Mouse (Mus musculus) forebrain, embryonic 12.5 days (tissue): Measurements from ENCODE around the gene Barx2. TPM values are rescaled to one million over a fixed set of nuclear protein-coding genes. Genes with fewer than 3 reads are reported as not detected.

Experiments used
- ATAC-seq: fragments of 200-750 bp; cut with Nextera tagmentation; 2 replicates; pipeline ENCODE4 v1.8.0; 2017; ENCODE audit warnings: moderate TSS enrichment; ENCODE audit not compliant: low FRiP score
- H3K27ac ChIP-seq: fragments of 300-500 bp; sonication (generic); 2 replicates; pipeline ENCODE4 v1.5.1; 2016; ENCODE audit warnings: mild to moderate bottlenecking
- H3K27me3 ChIP-seq: fragments of 300-500 bp; sonication (generic); 2 replicates; pipeline ENCODE4 v1.6.1; 2016; ENCODE audit warnings: mild to moderate bottlenecking
- H3K36me3 ChIP-seq: fragments of 300-500 bp; sonication (generic); replicated peaks from 2 replicates; pipeline ENCODE4 v1.6.1; 2016; ENCODE audit warnings: mild to moderate bottlenecking
- H3K4me1 ChIP-seq: fragments of 300-500 bp; sonication (generic); 2 replicates; pipeline ENCODE4 v1.6.1; 2016
- H3K4me2 ChIP-seq: fragments of 300-500 bp; sonication (generic); 2 replicates; pipeline ENCODE4 v1.6.1; 2016; ENCODE audit warnings: mild to moderate bottlenecking, moderate library complexity
- H3K4me3 ChIP-seq: fragments of 300-500 bp; sonication (generic); replicated peaks from 2 replicates; pipeline ENCODE4 v1.5.1; 2016; ENCODE audit warnings: mild to moderate bottlenecking
- H3K9ac ChIP-seq: fragments of 300-500 bp; sonication (generic); 2 replicates; pipeline ENCODE4 v1.6.1; 2016; ENCODE audit warnings: mild to moderate bottlenecking
- H3K9me3 ChIP-seq: fragments of 300-500 bp; sonication (generic); 2 replicates; pipeline ENCODE4 v1.6.1; 2016
- WGBS: fragments of 180-500 bp; shearing (Covaris S2); methylation state at CpG from one replicate; pipeline ENCODE4 v1.1.7; 2016; 5-methylcytosine and 5-hydroxymethylcytosine counted together
- polyA plus RNA-seq: library from polyadenylated mRNA; unstranded; fragments of >200 nt; fragmentation: Nextera tagmentation; extraction: Ambion mirVana; gene quantifications from 2 replicates; pipeline ENCODE4 v1.2.1, GENCODE M21; 2016

Gene Barx2
- polyA plus RNA-seq, 1 experiment from 2014 or later: not detected

DNA sequence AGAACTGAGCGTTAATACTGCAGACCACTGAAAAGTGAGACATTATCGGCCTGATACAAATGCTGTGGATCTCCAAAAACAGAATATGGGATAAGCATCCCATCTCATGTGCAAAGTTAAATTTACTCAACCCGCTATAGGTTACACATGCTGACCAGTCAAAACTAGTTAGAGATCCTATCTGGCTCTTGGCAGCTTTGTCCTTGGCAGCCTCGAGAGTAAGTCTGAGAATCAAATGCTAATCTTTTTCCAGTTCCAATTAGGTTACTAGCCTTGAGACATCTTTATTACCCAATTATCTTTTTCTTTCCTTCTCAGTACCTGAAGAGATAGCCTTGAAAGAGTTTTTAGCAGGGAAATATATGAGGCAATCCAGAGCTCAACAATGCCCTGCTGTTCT lies 62.6 kb downstream of the Barx2 start:
- 95% methylated on average over 4 of the region's 4 CpGs for WGBS
- H3K36me3 ChIP-seq: no peaks in the 10 kb centered on the region
- H3K9ac ChIP-seq: no peak overlapping the region
- H3K9me3 ChIP-seq: no peaks in the 10 kb centered on the region
- H3K4me2 ChIP-seq: no peak overlapping the region
- ATAC-seq: no peak
- no peaks in the 10 kb centered on the region for H3K27me3 ChIP-seq
- no peak overlapping the region for H3K27ac ChIP-seq
- no peak overlapping the region for H3K4me3 ChIP-seq
- no peaks in the 10 kb centered on the region for H3K4me1 ChIP-seq

DNA sequence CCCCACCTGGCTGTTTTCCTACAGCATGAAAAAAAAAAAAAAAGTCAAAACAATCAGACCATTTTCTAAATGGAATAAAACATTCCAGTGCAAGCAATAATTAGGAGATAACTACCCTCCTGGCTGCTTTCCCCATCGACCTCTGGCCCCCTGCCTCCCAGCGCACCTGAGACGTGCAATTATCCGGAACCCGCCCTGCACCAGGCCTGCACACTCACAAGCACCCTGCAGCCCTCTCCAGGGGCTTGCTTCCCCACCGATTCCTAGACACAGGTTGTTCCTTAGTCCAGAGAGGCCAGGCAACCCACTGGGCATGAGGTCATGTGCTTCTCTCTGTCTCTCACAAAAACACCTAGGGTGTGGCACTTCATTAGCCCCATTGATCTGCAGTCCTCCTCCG lies 63.9 kb downstream of the Barx2 start:
- Histone ChIP-seq H3K9me3 (no peaks in the 10 kb centered on the region), H3K27me3 (no peaks in the 10 kb centered on the region), H3K36me3 (no peaks in the 10 kb centered on the region), H3K4me2 (no peak overlapping the region), H3K4me1 (no peaks in the 10 kb centered on the region), H3K27ac (no peak overlapping the region), H3K4me3 (no peak overlapping the region), H3K9ac (no peak overlapping the region)
- 77% methylated on average over 7 of the region's 7 CpGs for WGBS
- no peak for ATAC-seq

DNA sequence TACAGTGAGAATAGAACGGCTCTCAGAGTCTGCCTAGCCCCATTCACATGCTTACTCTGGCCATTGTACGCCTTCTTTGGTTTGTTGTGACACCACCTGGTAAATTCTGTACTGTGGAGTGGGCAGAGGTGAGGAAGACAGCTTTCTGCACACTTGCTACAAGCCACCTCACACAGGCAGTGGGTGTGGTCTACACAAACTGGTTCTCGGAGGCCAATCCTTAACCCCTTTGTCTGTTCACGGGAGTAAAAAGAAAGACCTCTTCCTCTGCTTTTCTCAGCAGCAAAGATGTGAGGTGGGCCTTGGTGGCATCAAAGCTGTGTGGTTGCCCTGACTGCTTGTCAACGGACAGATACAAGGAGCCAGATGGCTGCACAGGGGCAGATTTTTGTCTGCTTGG lies 68.6 kb downstream of the Barx2 start:
- Histone ChIP-seq H3K4me2 (no peak overlapping the region), H3K4me1 (0 out of 2 replicates have a peak, but pooled peaks cover 2% of the 10 kb centered on the region), H3K36me3 (no peaks in the 10 kb centered on the region), H3K27me3 (no peaks in the 10 kb centered on the region), H3K4me3 (no peak overlapping the region), H3K9ac (no peak overlapping the region), H3K9me3 (no peaks in the 10 kb centered on the region), H3K27ac (no peak overlapping the region)
- WGBS: 69% methylated on average over 5 of the region's 5 CpGs
- no peak for ATAC-seq

DNA sequence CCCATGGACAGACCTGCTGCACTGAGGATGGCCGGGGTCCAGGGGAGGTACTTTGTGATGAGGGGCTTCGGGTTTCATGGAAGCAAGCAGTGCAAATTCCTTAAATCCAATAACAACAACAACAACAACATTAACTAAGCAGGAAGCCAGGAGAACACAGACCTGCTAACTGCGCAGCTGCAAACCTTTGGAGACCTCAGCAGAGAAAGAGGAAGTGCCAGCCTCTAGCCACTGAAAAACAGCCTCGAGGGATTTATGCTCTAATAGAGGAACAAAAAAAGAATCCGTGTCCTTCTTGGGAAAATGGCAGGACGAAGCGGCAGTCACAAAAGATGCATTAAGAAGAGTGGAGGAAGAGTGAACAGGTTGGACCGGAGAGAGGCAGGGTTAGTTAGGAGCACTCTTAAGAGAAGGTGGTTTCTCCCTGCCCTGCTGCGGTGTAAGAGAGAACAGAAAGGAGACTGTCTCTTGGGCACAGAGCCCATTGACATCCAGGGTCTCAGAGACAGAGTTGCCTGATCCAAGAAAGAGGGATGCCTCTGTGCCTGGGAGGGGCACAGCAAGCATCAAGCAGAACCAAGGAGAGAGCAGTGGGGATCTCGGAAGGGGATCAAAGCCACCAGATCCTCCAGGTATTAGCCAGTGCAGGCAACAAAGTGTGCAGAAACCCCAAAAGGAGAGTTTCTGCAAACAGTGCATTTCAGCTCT lies 72.0 kb downstream of the Barx2 start:
- no peaks in the 10 kb centered on the region for H3K9me3 ChIP-seq
- no peak overlapping the region for H3K4me2 ChIP-seq
- H3K4me3 ChIP-seq: no peak overlapping the region
- no peak overlapping the region for H3K9ac ChIP-seq
- WGBS: 57% methylated on average over 10 of the region's 10 CpGs
- no peaks in the 10 kb centered on the region for H3K27me3 ChIP-seq
- no peak for ATAC-seq
- no peaks in the 10 kb centered on the region for H3K36me3 ChIP-seq
- peaks cover 9% of the 10 kb centered on the region; the same call in 1 of the 2 replicates for H3K4me1 ChIP-seq
- H3K27ac ChIP-seq: no peak overlapping the region

DNA sequence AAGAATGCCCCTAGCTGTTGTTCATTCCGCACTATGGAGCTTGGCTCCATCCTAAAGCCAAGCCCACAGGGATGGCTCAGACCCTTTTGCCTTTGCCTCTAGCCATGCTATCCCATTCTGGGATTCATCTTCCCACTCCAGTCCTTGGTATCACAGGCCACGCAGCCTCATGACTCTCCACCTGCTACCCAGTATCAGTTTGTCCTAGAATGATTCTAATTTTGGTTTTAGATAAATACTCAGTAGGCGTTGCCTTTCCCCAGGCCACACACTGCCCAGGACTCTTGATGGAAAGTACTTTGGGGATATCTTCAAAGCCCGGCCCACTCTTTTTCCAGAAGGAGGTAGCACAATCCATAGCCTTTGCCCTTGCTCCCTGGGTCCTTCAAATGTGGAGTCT lies 72.7 kb downstream of the Barx2 start:
- no peak overlapping the region for H3K4me2 ChIP-seq
- whole genome bisulfite sequencing: 92% methylated on average over 4 of the region's 4 CpGs
- H3K27me3 ChIP-seq: no peaks in the 10 kb centered on the region
- H3K27ac ChIP-seq: no peak overlapping the region
- peaks cover 9% of the 10 kb centered on the region; the same call in 1 of the 2 replicates for H3K4me1 ChIP-seq
- H3K9ac ChIP-seq: no peak overlapping the region
- no peaks in the 10 kb centered on the region for H3K9me3 ChIP-seq
- no peaks in the 10 kb centered on the region for H3K36me3 ChIP-seq
- ATAC-seq: no peak
- H3K4me3 ChIP-seq: no peak overlapping the region

DNA sequence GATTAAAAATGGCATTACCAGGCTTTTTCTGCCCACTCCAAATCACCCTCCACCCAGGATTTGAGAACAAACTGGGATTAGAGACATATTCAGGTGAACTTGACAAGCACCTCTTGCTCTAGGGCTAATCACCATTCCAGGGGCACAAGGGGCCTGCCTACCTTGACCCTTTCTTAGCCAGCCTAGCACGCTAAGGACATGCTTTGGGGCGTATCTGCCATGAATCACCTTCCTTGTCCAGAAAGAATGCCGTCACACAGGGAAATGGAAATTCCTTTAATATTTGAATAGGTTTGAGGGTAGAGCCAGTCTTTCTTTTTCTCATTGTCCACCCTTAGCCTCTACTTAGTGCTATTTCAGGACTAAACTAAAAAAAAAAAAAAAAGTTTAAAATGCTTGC lies 73.2 kb downstream of the Barx2 start:
- Histone ChIP-seq H3K36me3 (no peaks in the 10 kb centered on the region), H3K4me3 (no peak overlapping the region), H3K9ac (no peak overlapping the region), H3K27me3 (no peaks in the 10 kb centered on the region), H3K4me2 (no peak overlapping the region), H3K4me1 (peaks cover 9% of the 10 kb centered on the region; the same call in 1 of the 2 replicates), H3K27ac (no peak overlapping the region), H3K9me3 (no peaks in the 10 kb centered on the region)
- WGBS: 83% methylated on average over 3 of the region's 3 CpGs
- no peak for ATAC-seq

DNA sequence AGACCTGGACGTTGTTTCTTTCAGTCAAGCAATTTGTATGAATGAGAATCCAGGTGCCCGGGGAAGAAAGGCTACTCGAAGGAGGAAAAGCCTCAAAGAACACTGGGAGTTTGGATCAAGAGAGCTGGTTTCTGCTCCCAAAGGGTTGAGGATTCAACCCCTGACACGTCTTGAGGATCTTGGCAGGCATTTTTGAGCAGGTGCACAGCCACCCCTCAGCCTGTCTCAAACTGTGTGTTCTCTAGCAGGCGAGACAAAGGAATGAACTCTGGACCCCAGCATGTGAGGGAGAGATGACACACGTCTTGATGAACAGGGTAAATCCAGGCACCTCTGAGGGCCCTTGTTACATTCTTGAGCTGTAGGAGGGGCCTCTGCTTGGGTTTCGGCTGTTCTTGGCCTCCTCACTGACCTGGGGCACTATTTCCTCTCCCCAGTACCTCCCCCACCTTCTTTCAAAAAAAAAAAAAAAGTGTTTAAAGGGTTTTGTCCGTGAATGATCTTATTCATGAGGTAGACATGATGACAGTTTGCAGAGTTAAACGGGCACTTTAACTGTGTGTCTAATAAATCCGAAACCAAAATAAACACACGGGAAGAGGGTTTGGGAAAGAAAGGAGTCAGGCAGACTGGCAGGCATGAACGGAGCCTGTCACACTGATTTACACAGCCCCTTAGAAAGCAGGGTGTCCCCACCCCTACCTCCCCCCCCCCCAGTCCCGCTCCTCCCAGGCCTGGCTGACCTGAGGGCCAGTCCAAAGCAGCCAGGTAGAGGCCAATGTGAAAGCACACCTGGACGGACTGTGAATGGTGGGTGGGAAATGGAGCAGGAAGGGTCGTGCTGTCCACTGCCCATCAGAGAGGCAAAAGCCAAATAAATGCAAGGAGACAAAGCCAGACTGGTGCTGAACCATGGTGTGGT lies 73.9 kb downstream of the Barx2 start:
- 46% methylated on average over 15 of the region's 15 CpGs for WGBS
- Histone ChIP-seq H3K9ac (no peak overlapping the region), H3K4me3 (no peak overlapping the region), H3K27me3 (no peaks in the 10 kb centered on the region), H3K4me2 (no peak overlapping the region), H3K36me3 (no peaks in the 10 kb centered on the region), H3K4me1 (peaks cover 9% of the 10 kb centered on the region; the same call in 1 of the 2 replicates), H3K9me3 (no peaks in the 10 kb centered on the region), H3K27ac (no peak overlapping the region)
- ATAC-seq: no peak

DNA sequence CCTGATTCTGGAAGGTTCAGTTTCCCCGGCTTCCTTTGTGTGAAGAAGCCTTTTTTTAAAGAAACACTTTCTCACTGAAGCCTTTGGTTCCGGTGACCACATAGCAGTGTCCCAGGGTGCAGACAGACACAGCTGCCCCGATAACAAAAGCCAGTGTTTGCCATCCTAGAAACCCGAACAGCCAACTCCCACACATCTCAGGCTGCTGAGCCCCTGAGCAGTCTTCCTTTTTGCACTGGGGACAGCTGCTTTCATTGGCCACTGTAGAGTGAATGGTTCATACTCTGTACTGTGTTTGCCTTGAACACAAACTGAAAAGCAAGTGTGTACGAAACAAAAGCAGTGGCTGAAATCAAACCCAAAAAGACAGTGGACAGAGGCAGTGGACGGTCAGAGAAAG lies 75.2 kb downstream of the Barx2 start:
- Histone ChIP-seq H3K36me3 (no peaks in the 10 kb centered on the region), H3K4me1 (peaks cover 9% of the 10 kb centered on the region; the same call in 1 of the 2 replicates), H3K9me3 (no peaks in the 10 kb centered on the region), H3K27ac (no peak overlapping the region), H3K9ac (no peak overlapping the region), H3K4me2 (no peak overlapping the region), H3K4me3 (no peak overlapping the region), H3K27me3 (no peaks in the 10 kb centered on the region)
- no peak for ATAC-seq
- WGBS: 62% methylated on average over 6 of the region's 6 CpGs

DNA sequence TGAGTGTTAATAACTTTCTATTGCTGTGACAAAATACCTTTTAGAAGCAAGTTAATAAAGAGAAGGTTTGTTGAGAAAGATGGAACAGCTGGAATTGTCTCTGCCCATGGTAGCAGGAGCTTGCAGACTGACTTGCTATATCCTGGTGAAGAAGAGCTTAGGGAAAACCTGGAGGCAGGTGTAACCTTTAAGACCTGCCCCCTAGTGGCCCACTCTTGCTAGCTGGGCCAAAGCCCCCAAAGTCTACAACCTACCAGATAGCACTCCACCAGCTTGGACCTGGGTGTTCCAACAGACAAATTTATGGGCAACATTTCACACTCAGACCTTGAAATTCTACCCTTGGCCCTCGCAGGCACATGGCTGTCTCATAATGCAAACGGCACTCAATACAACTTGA lies 104.5 kb downstream of the Barx2 start:
- Histone ChIP-seq H3K27ac (no peak overlapping the region), H3K36me3 (no peaks in the 10 kb centered on the region), H3K9me3 (no peaks in the 10 kb centered on the region), H3K4me3 (no peak overlapping the region), H3K4me1 (no peaks in the 10 kb centered on the region), H3K27me3 (no peaks in the 10 kb centered on the region), H3K9ac (no peak overlapping the region), H3K4me2 (no peak overlapping the region)
- WGBS: 87% methylated on average over 2 of the region's 2 CpGs
- no peak for ATAC-seq

DNA sequence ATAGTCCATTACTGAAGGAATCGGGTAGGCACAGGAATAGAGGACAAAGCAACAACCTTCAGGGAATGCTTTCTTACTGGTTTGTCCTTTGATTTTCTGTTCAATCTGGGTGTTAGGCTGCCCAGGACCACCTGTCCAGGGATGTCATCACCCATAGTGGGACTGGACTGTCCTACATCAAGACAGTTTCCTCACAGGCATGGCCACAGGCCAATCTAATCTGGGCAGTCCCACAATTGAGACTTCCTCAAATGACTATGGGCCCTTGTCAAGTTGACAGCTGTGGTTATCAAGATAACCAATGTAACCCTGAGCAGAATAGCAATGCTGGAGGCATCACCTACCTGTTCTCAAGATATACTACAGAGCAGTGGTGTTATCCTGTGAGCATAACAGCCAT lies 110.6 kb downstream of the Barx2 start:
- Histone ChIP-seq H3K36me3 (no peaks in the 10 kb centered on the region), H3K4me3 (no peak overlapping the region), H3K4me1 (no peaks in the 10 kb centered on the region), H3K9me3 (no peaks in the 10 kb centered on the region), H3K9ac (no peak overlapping the region), H3K27me3 (no peaks in the 10 kb centered on the region), H3K27ac (no peak overlapping the region), H3K4me2 (no peak overlapping the region)
- ATAC-seq: no peak
- WGBS: 97% methylated on average over 1 of the region's 1 CpGs
